Mouse (Mus musculus) megakaryocyte-erythroid progenitor cell, adult 5-6 weeks (primary cell): ENCODE measurements around the gene Stard13. TPM values are rescaled to one million over a fixed set of nuclear protein-coding genes. Genes with fewer than 3 reads are reported as not detected.

Experiments used
- total RNA-seq, 2 experiments: library from RNA; stranded (forward) in 1 of 2; stranded (reverse) in 1 of 2; fragments of 200-1000, 215-1000 nt in 1 of 2; fragments of >200 nt in 1 of 2; fragmentation: Nextera tagmentation in 1 of 2; gene quantifications; 2 replicates each; pipeline ENCODE4 v1.2.3; 2014 to 2017

The Stard13 gene
- total RNA-seq, 2 experiments from 2014 or later: not detected

Other genes starting within 250 kb of the Stard13 start
- gene Gm42906, start 194.3 kb upstream of the Stard13 start, total RNA-seq (2014; fragmentation: Nextera tagmentation): not detected in 2 replicates
- not detected in 2 replicates for gene Gm42906, start 194.3 kb upstream of the Stard13 start, total RNA-seq (2017)